Mouse (Mus musculus): ENCODE measurements around the gene Fam171a1.
A peak's percentile ranks its signal among the peaks of the same experiment; 100 is the strongest.

GRCm38 (mm10) chr2:3229060-3229459 lies 115.0 kb downstream of the Fam171a1 start:
- peak; percentile 31 for TF ChIP-seq CTCF (IDR thresholded peaks at IDR 0.05; ENCODE audit: low read depth, low read length)
- TF ChIP-seq POLR2A (IDR thresholded peaks at IDR 0.05; ENCODE audit: borderline replicate concordance, low read depth, low read length) = no peak

Data from bone marrow macrophage, adult 2 months (primary cell).